Mouse (Mus musculus) liver, embryonic 14.5 days (tissue): ENCODE results near the gene Rell1. TPM values are rescaled to one million over a fixed set of nuclear protein-coding genes. Genes with fewer than 3 reads are reported as not detected.

Experiments used
- ATAC-seq: fragments of 200-750 bp; cut with Nextera tagmentation; 2 replicates; pipeline ENCODE4 v1.8.0; 2017; ENCODE audit warnings: moderate number of reproducible peaks, mild to moderate bottlenecking, moderate library complexity; ENCODE audit not compliant: insufficient read depth
- DNase-seq, 3 experiments: peaks; one replicate each; pipeline ENCODE4 v3.0.0-alpha.2; 2012 to 2013; ENCODE audit warnings: low read depth in 3 of 3, low spot score in 3 of 3
- H3K27ac ChIP-seq: fragments of 300-500 bp; sonication (generic); 2 replicates; pipeline ENCODE4 v1.5.1; 2014; ENCODE audit warnings: moderate library complexity, mild to moderate bottlenecking, control low read depth, inconsistent platforms
- H3K27me3 ChIP-seq: fragments of 300-500 bp; sonication (generic); 2 replicates; pipeline ENCODE4 v1.6.1; 2014; ENCODE audit warnings: mild to moderate bottlenecking, low read length, moderate library complexity; ENCODE audit not compliant: control insufficient read depth, insufficient read depth
- H3K36me3 ChIP-seq: fragments of 300-500 bp; sonication (generic); replicated peaks from 2 replicates; pipeline ENCODE4 v1.6.1; 2014; ENCODE audit warnings: low read depth; ENCODE audit not compliant: control insufficient read depth, insufficient read depth
- H3K4me1 ChIP-seq, 2 experiments: fragments of 200-500 bp in 1 of 2; fragments of 300-500 bp in 1 of 2; sonication (generic) in 1 of 2; replicated peaks; 2 replicates each; pipeline ENCODE4 v1.6.1; 2012 to 2014; ENCODE audit warnings: antibody characterized with exemption in 1 of 2, inconsistent platforms in 1 of 2, low read length in 1 of 2; ENCODE audit not compliant: control insufficient read depth in 2 of 2, insufficient read depth in 2 of 2
- H3K4me2 ChIP-seq: fragments of 300-500 bp; sonication (generic); 2 replicates; pipeline ENCODE4 v1.6.1; 2014; ENCODE audit warnings: low read depth, mild to moderate bottlenecking, control low read depth, moderate library complexity
- H3K4me3 ChIP-seq, 2 experiments: fragments of 200-500 bp in 1 of 2; fragments of 300-500 bp in 1 of 2; sonication (generic) in 1 of 2; 2 replicates each; pipeline ENCODE4 v1.5.1; 2012 to 2014; ENCODE audit warnings: low read depth in 2 of 2, low read length in 2 of 2, mild to moderate bottlenecking in 2 of 2, control low read depth in 1 of 2, inconsistent platforms in 1 of 2, moderate library complexity in 1 of 2; ENCODE audit not compliant: insufficient read depth in 1 of 2
- H3K9ac ChIP-seq: fragments of 300-500 bp; sonication (generic); replicated peaks from 2 replicates; pipeline ENCODE4 v1.6.1; 2014; ENCODE audit warnings: mild to moderate bottlenecking, control low read depth, moderate library complexity
- H3K9me3 ChIP-seq: fragments of 300-500 bp; sonication (generic); 2 replicates; pipeline ENCODE4 v1.6.1; 2016; ENCODE audit warnings: low read length, mixed read lengths; ENCODE audit not compliant: control insufficient read depth
- CTCF ChIP-seq: IDR thresholded peaks from 2 replicates; pipeline ENCODE4 v1.5.1; 2016; ENCODE audit warnings: antibody characterized with exemption, low read depth, control low read depth
- EP300 ChIP-seq: IDR thresholded peaks from 2 replicates; pipeline ENCODE4 v1.6.1; 2016; ENCODE audit warnings: antibody characterized with exemption, low read depth
- WGBS: fragments of 180-500 bp; shearing (Covaris S2); extraction: QIAGEN DNeasy Blood & Tissue Kit; methylation state at CpG from one replicate; pipeline ENCODE4 v1.1.7; 2014; ENCODE audit not compliant: insufficient replicate concordance; 5-methylcytosine and 5-hydroxymethylcytosine counted together
- polyA plus RNA-seq, 2 experiments: library from polyadenylated mRNA; depleted of rRNA in 1 of 2; stranded (reverse) in 1 of 2; unstranded in 1 of 2; fragments of >200 nt; fragmentation: Nextera tagmentation in 1 of 2; extraction: Ambion mirVana in 1 of 2; gene quantifications; 2 replicates each; pipeline versions ENCODE4 v1.2.1 to v1.2.3; 2012 to 2014

Gene Rell1
- polyA plus RNA-seq, 2 experiments: 4.3 to 4.4 TPM

GRCm38 (mm10) chr5:63964576-63964975 lies 4.1 kb downstream of the Rell1 start:
- Histone ChIP-seq H3K4me1 (peaks cover 0 to 11% of the 10 kb centered on the region in 2 experiments), H3K4me3 (no peak overlapping the region), H3K27ac (no peak overlapping the region), H3K4me2 (no peak overlapping the region; the same call in 1 of the 2 replicates), H3K9ac (no peak overlapping the region), H3K9me3 (no peaks in the 10 kb centered on the region), H3K36me3 (no peaks in the 10 kb centered on the region), H3K27me3 (no peaks in the 10 kb centered on the region)
- 55% methylated on average over 8 of the region's 8 CpGs for WGBS
- DNase-seq (no peak), ATAC-seq (no peak)
- TF ChIP-seq CTCF (no peak), EP300 (no peak)

GRCm38 (mm10) chr5:63961726-63962125 lies 7.0 kb downstream of the Rell1 start:
- H3K27ac ChIP-seq: no peak overlapping the region
- no peak overlapping the region for H3K4me2 ChIP-seq
- H3K4me3 ChIP-seq: no peak overlapping the region
- ATAC-seq (no peak), DNase-seq (no peak)
- no peaks in the 10 kb centered on the region for H3K27me3 ChIP-seq
- no peaks in the 10 kb centered on the region for H3K4me1 ChIP-seq
- TF ChIP-seq CTCF (no peak), EP300 (no peak)
- no peaks in the 10 kb centered on the region for H3K9me3 ChIP-seq
- no peak overlapping the region for H3K9ac ChIP-seq
- H3K36me3 ChIP-seq: no peaks in the 10 kb centered on the region
- WGBS: 55% methylated on average over 10 of the region's 10 CpGs

GRCm38 (mm10) chr5:63960565-63960964 lies 8.1 kb downstream of the Rell1 start:
- Histone ChIP-seq H3K4me3 (no peak overlapping the region), H3K4me2 (no peak overlapping the region), H3K27me3 (no peaks in the 10 kb centered on the region), H3K4me1 (no peaks in the 10 kb centered on the region), H3K36me3 (no peaks in the 10 kb centered on the region), H3K27ac (no peak overlapping the region), H3K9me3 (no peaks in the 10 kb centered on the region), H3K9ac (no peak overlapping the region)
- ATAC-seq (no peak), DNase-seq (no peak)
- TF ChIP-seq EP300 (no peak), CTCF (no peak)
- 68% methylated on average over 10 of the region's 10 CpGs for WGBS

GRCm38 (mm10) chr5:63958963-63959708 lies 9.6 kb downstream of the Rell1 start:
- ATAC-seq: no peak
- H3K4me2 ChIP-seq: no peak overlapping the region
- WGBS: 55% methylated on average over 18 of the region's 18 CpGs

GRCm38 (mm10) chr5:63957607-63958006 lies 11.1 kb downstream of the Rell1 start:
- H3K27ac ChIP-seq: no peak overlapping the region
- no peak overlapping the region for H3K4me2 ChIP-seq
- no peaks in the 10 kb centered on the region for H3K27me3 ChIP-seq
- H3K4me3 ChIP-seq: no peak overlapping the region
- H3K36me3 ChIP-seq: no peaks in the 10 kb centered on the region
- no peak overlapping the region for H3K9ac ChIP-seq
- no peaks in the 10 kb centered on the region for H3K9me3 ChIP-seq
- ATAC-seq (no peak), DNase-seq (no peak)
- TF ChIP-seq EP300 (no peak), CTCF (no peak)
- 70% methylated on average over 8 of the region's 8 CpGs for WGBS
- H3K4me1 ChIP-seq: no peaks in the 10 kb centered on the region

More at GRCm38 (mm10) chr5:63958963-63959708, 9.6 kb downstream of the Rell1 start:
- Histone ChIP-seq H3K9ac (no peak overlapping the region), H3K27me3 (no peaks in the 10 kb centered on the region), H3K36me3 (no peaks in the 10 kb centered on the region), H3K4me3 (no peak overlapping the region), H3K27ac (no peak overlapping the region), H3K4me1 (no peaks in the 10 kb centered on the region), H3K9me3 (no peaks in the 10 kb centered on the region)
- TF ChIP-seq EP300 (no peak), CTCF (no peak)
- no peak for DNase-seq
